Mouse (Mus musculus): ENCODE measurements around the gene Arhgap33.

The Arhgap33 gene

GRCm38 (mm10) chr7:30531291-30531815 lies 3.5 kb downstream of the Arhgap33 start:
- no peak for TF ChIP-seq GATA4 (IDR thresholded peaks at IDR 0.05; ENCODE audit: insufficient replicate concordance, low read length)

GRCm38 (mm10) chr7:30526981-30527380 lies 7.9 kb downstream of the Arhgap33 start:
- no peak for TF ChIP-seq GATA4 (IDR thresholded peaks at IDR 0.05; ENCODE audit: insufficient replicate concordance, low read length)

GRCm38 (mm10) chr7:30526399-30526798 lies 8.5 kb downstream of the Arhgap33 start:
- no peak for TF ChIP-seq GATA4 (IDR thresholded peaks at IDR 0.05; ENCODE audit: insufficient replicate concordance, low read length)

GRCm38 (mm10) chr7:30525954-30526353 lies 8.9 kb downstream of the Arhgap33 start:
- TF ChIP-seq GATA4 (IDR thresholded peaks at IDR 0.05; ENCODE audit: insufficient replicate concordance, low read length): no peak

- no peak for TF ChIP-seq GATA4 (IDR thresholded peaks at IDR 0.05; ENCODE audit: insufficient replicate concordance, low read length)
Observed at GRCm38 (mm10) chr7:30524487-30524886, 10.4 kb downstream of the Arhgap33 start.

- no peak for TF ChIP-seq GATA4 (IDR thresholded peaks at IDR 0.05; ENCODE audit: insufficient replicate concordance, low read length)
Observed at GRCm38 (mm10) chr7:30522871-30523270, 12.0 kb downstream of the Arhgap33 start.

- no peak for TF ChIP-seq GATA4 (IDR thresholded peaks at IDR 0.05; ENCODE audit: insufficient replicate concordance, low read length)
Observed at GRCm38 (mm10) chr7:30520856-30521255, 14.0 kb downstream of the Arhgap33 start.

GRCm38 (mm10) chr7:30520396-30520795 lies 14.5 kb downstream of the Arhgap33 start:
- TF ChIP-seq GATA4 (IDR thresholded peaks at IDR 0.05; ENCODE audit: insufficient replicate concordance, low read length): no peak

GRCm38 (mm10) chr7:30518325-30518724 lies 16.5 kb downstream of the Arhgap33 start:
- no peak for TF ChIP-seq GATA4 (IDR thresholded peaks at IDR 0.05; ENCODE audit: insufficient replicate concordance, low read length)

- no peak for TF ChIP-seq GATA4 (IDR thresholded peaks at IDR 0.05; ENCODE audit: insufficient replicate concordance, low read length)
Observed at GRCm38 (mm10) chr7:30515003-30515760, 19.7 kb downstream of the Arhgap33 start.

GRCm38 (mm10) chr7:30508061-30508460 lies 26.8 kb downstream of the Arhgap33 start:
- TF ChIP-seq GATA4 (IDR thresholded peaks at IDR 0.05; ENCODE audit: insufficient replicate concordance, low read length): no peak

GRCm38 (mm10) chr7:30493401-30493931 lies 41.4 kb downstream of the Arhgap33 start, which contains the start of gene Prodh2:
TSS of gene Prodh2 (plus strand) at chr7:30493622.
- TF ChIP-seq GATA4 (IDR thresholded peaks at IDR 0.05; ENCODE audit: insufficient replicate concordance, low read length): no peak; the same call in 1 of the 2 replicates

- TF ChIP-seq GATA4 (IDR thresholded peaks at IDR 0.05; ENCODE audit: insufficient replicate concordance, low read length): no peak
Observed at GRCm38 (mm10) chr7:30492765-30493164, 42.1 kb downstream of the Arhgap33 start.

GRCm38 (mm10) chr7:30490957-30491307 lies 43.9 kb downstream of the Arhgap33 start:
- no peak for TF ChIP-seq GATA4 (IDR thresholded peaks at IDR 0.05; ENCODE audit: insufficient replicate concordance, low read length)

- TF ChIP-seq GATA4 (IDR thresholded peaks at IDR 0.05; ENCODE audit: insufficient replicate concordance, low read length): peak; percentile 55; the same call in 1 of the 2 replicates
Observed at GRCm38 (mm10) chr7:30490251-30490956, 44.5 kb downstream of the Arhgap33 start.

GRCm38 (mm10) chr7:30484250-30484649 lies 50.6 kb downstream of the Arhgap33 start:
- no peak for TF ChIP-seq GATA4 (IDR thresholded peaks at IDR 0.05; ENCODE audit: insufficient replicate concordance, low read length)

Data from liver, adult (tissue).